Mouse (Mus musculus) MEL (cell line): ENCODE data around the gene Disp1.

Experiments used
- CTCF ChIP-seq, 3 experiments: IDR thresholded peaks in 2 of 3; conservative IDR thresholded peaks in 1 of 3; 2 replicates each; pipeline ENCODE4 v1.5.1; 2011 to 2012; ENCODE audit warnings: low read length in 3 of 3, low read depth in 2 of 3, mild to moderate bottlenecking in 2 of 3, improper control_type of control experiment in 1 of 3, inconsistent platforms in 1 of 3, mixed read lengths in 1 of 3, moderate library complexity in 1 of 3; ENCODE audit not compliant: control insufficient read depth in 1 of 3, insufficient read depth in 1 of 3, poor library complexity in 1 of 3, severe bottlenecking in 1 of 3
- E2F4 ChIP-seq: IDR thresholded peaks from 2 replicates; pipeline ENCODE4 v1.6.1; 2011; ENCODE audit warnings: low read depth, low read length, improper control_type of control experiment, borderline replicate concordance
- EP300 ChIP-seq, 2 experiments: IDR thresholded peaks; 2 replicates each; pipeline ENCODE4 v1.6.1; 2011; ENCODE audit warnings: improper control_type of control experiment in 2 of 2, low read length in 2 of 2, low read depth in 1 of 2, mild to moderate bottlenecking in 1 of 2
- MAZ ChIP-seq: IDR thresholded peaks from 2 replicates; pipeline ENCODE4 v1.6.1; 2012; ENCODE audit warnings: low read depth, mild to moderate bottlenecking, inconsistent platforms, low read length, improper control_type of control experiment
- MEF2A ChIP-seq: IDR thresholded peaks from 2 replicates; pipeline ENCODE4 v1.6.1; 2014; ENCODE audit warnings: low read depth, mild to moderate bottlenecking, inconsistent platforms, low read length, improper control_type of control experiment; ENCODE audit not compliant: poor library complexity, insufficient replicate concordance, severe bottlenecking; ENCODE audit errors: extremely low read depth
- NELFE ChIP-seq: IDR thresholded peaks from 2 replicates; pipeline ENCODE4 v1.6.1; 2011; ENCODE audit warnings: low read depth, low read length, improper control_type of control experiment
- POLR2A ChIP-seq, 2 experiments: IDR thresholded peaks; 2 replicates each; pipeline ENCODE4 v1.6.1; 2011 to 2012; ENCODE audit warnings: low read length in 2 of 2, mild to moderate bottlenecking in 2 of 2, control low read depth in 1 of 2, improper control_type of control experiment in 1 of 2, low read depth in 1 of 2, moderate library complexity in 1 of 2; ENCODE audit not compliant: control insufficient read depth in 1 of 2, insufficient read depth in 1 of 2, poor library complexity in 1 of 2
- POLR2AphosphoS5 ChIP-seq: IDR thresholded peaks from 2 replicates; pipeline ENCODE4 v1.6.1; 2012; ENCODE audit warnings: low read depth, borderline replicate concordance, mild to moderate bottlenecking, inconsistent platforms, low read length, moderate library complexity, mixed read lengths
- RAD21 ChIP-seq: IDR thresholded peaks from 2 replicates; pipeline ENCODE4 v1.6.1; 2011; ENCODE audit warnings: mild to moderate bottlenecking, low read depth, low read length, improper control_type of control experiment
- TAL1 ChIP-seq: IDR thresholded peaks from 2 replicates; pipeline ENCODE4 v1.6.1; 2012; ENCODE audit warnings: mild to moderate bottlenecking, inconsistent platforms, low read length, moderate library complexity, mixed read lengths
- TCF12 ChIP-seq: IDR thresholded peaks from 2 replicates; pipeline ENCODE4 v1.6.1; 2014; ENCODE audit warnings: low read depth, mild to moderate bottlenecking, inconsistent platforms, low read length, improper control_type of control experiment, moderate library complexity
- UBTF ChIP-seq: IDR thresholded peaks from 2 replicates; pipeline ENCODE4 v1.6.1; 2012; ENCODE audit warnings: low read depth, mild to moderate bottlenecking, inconsistent platforms, low read length, improper control_type of control experiment, moderate library complexity, borderline replicate concordance; ENCODE audit not compliant: insufficient read depth
- USF1 ChIP-seq: IDR thresholded peaks from 2 replicates; pipeline ENCODE4 v1.6.1; 2014; ENCODE audit warnings: low read depth, mild to moderate bottlenecking, inconsistent platforms, low read length, improper control_type of control experiment, moderate library complexity
- ZNF384 ChIP-seq: IDR thresholded peaks from 2 replicates; pipeline ENCODE4 v1.6.1; 2012; ENCODE audit warnings: low read depth, mild to moderate bottlenecking, inconsistent platforms, low read length, improper control_type of control experiment

GRCm38 (mm10) chr1:183097606-183098005 is 123.7 kb downstream of the Disp1 start:
- TF ChIP-seq EP300 (IDR thresholded peaks at IDR 0.05; ENCODE audit: low read depth in 1 of 2, low read length in 2 of 2) (no peak), TAL1 (no peak), TCF12 (no peak), E2F4 (no peak), CTCF (IDR thresholded peaks at IDR 0.05 in 2 of 3, conservative IDR thresholded peaks at IDR 0.05 in 1 of 3; ENCODE audit: control insufficient read depth in 1 of 3, insufficient read depth in 1 of 3, low read depth in 2 of 3, low read length in 3 of 3, poor library complexity in 1 of 3, severe bottlenecking in 1 of 3) (no peak), ZNF384 (no peak), RAD21 (no peak), MAZ (no peak), POLR2A (IDR thresholded peaks at IDR 0.05; ENCODE audit: control insufficient read depth in 1 of 2, insufficient read depth in 1 of 2, low read depth in 1 of 2, low read length in 2 of 2, poor library complexity in 1 of 2) (no peak), USF1 (no peak), MEF2A (no peak), UBTF (no peak), POLR2AphosphoS5 (no peak), NELFE (no peak)
